Mouse (Mus musculus): ENCODE results near the gene Dapk1. TPM values are rescaled to one million over a fixed set of nuclear protein-coding genes. Genes with fewer than 3 reads are reported as not detected.

Gene Dapk1
- polyA plus RNA-seq, 1 experiment from 2014 or later: 10.1 TPM

DNA sequence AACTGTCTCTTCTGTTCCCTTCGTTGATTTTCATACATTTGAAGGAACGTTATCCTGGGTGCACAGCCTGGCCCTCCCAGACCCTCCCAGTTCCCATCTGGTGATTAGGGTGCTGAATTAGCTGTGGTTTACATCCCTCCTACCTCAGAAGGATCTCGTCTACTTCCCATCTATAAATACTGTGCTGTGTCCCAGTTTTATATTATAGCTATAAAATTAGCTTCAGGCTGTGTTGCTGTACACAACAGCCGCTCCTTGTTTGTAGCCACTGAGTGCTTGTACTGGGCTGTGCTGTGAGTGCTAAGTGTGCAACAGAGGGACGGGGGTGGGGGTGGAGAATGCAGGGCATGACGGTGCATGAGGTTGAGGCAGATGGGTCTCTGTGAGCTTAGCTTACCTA, 77.2 kb downstream of the Dapk1 start:
- 73% methylated on average over 6 of the region's 6 CpGs for WGBS (ENCODE audit: insufficient replicate concordance)
- Histone ChIP-seq H3K4me2 (ENCODE audit: low read depth, low read length) (no peak overlapping the region), H3K4me1 (ENCODE audit: insufficient read depth) (peaks cover 19% of the 10 kb centered on the region), H3K27me3 (ENCODE audit: insufficient read depth, low read length) (no peaks in the 10 kb centered on the region), H3K9me3 (ENCODE audit: low read length) (0 out of 2 replicates have a peak, but pooled peaks cover 2% of the 10 kb centered on the region), H3K4me3 (ENCODE audit: low read depth, low read length) (no peak overlapping the region), H3K9ac (replicated peaks) (no peak overlapping the region), H3K27ac (ENCODE audit: low read depth) (no peak overlapping the region), H3K36me3 (replicated peaks; ENCODE audit: insufficient read depth, low read length) (no peaks in the 10 kb centered on the region; the same call in 1 of the 2 replicates)
- DNase-seq (no peak), ATAC-seq (no peak)
- TF ChIP-seq CTCF (IDR thresholded peaks at IDR 0.05; ENCODE audit: low read depth) (no peak), EP300 (IDR thresholded peaks at IDR 0.05; ENCODE audit: low read depth) (no peak)

DNA sequence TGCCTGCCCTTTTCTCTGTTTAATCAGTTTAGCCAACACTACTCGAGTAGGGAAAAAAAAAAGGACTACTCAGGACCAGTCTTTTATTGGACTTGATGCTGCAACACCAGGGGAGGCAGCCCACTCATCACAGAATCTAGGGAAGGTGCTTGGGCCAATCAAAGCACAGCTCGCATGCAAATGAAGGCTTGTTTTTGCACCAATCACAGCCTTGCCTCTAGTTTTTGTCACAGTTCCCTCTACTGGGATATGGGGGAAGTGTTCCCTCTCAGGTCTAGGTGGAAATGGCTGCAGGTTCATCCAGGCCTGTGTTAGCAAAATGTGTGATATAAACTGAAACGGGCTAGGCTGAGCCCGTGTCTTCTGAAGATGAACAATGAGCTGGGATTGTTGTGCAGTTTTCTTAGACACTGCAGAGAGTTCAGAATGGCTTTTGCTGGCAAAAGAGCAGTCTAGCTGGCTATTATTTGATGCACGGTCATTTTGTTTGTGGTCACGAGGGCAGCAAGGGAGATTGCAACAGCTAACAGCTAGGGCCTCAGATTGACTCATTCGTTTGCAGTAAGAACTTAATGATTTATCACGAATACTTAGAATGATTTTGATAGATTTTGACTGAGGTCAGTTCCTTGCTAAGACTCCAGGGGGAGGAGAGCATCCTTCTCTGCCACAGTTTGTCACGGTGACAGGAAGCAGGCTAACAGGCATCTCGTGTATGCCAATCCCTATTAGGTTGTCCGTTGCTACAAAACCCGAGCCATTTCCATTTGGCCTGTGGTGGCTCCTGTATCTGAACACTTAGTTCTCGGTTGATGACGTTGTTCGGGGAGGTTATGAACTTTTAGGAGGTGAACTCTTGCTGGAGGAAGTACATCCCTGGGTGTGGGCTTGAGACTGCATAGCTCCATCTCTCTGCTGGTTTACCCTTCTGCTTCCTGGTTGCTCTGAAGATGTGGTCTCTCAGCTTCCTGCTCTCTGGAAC, 81.3 kb downstream of the Dapk1 start:
- Histone ChIP-seq H3K27me3 (ENCODE audit: insufficient read depth, low read length) (no peaks in the 10 kb centered on the region), H3K9ac (replicated peaks) (no peak overlapping the region), H3K4me3 (ENCODE audit: low read depth, low read length) (no peak overlapping the region), H3K4me2 (ENCODE audit: low read depth, low read length) (no peak overlapping the region), H3K36me3 (replicated peaks; ENCODE audit: insufficient read depth, low read length) (no peaks in the 10 kb centered on the region; the same call in 1 of the 2 replicates), H3K9me3 (ENCODE audit: low read length) (0 out of 2 replicates have a peak, but pooled peaks cover 2% of the 10 kb centered on the region), H3K27ac (ENCODE audit: low read depth) (peak overlapping the region; percentile 69), H3K4me1 (ENCODE audit: insufficient read depth) (peaks cover 42% of the 10 kb centered on the region)
- TF ChIP-seq CTCF (IDR thresholded peaks at IDR 0.05; ENCODE audit: low read depth) (peak; percentile 21; the same call in 1 of the 2 replicates), EP300 (IDR thresholded peaks at IDR 0.05; ENCODE audit: low read depth) (0 out of 2 replicates have a peak, but pooled peaks have one; percentile 30)
- WGBS (ENCODE audit: insufficient replicate concordance): 60% methylated on average over 15 of the region's 15 CpGs
- DNase-seq (no peak), ATAC-seq (peak; percentile 36)

DNA sequence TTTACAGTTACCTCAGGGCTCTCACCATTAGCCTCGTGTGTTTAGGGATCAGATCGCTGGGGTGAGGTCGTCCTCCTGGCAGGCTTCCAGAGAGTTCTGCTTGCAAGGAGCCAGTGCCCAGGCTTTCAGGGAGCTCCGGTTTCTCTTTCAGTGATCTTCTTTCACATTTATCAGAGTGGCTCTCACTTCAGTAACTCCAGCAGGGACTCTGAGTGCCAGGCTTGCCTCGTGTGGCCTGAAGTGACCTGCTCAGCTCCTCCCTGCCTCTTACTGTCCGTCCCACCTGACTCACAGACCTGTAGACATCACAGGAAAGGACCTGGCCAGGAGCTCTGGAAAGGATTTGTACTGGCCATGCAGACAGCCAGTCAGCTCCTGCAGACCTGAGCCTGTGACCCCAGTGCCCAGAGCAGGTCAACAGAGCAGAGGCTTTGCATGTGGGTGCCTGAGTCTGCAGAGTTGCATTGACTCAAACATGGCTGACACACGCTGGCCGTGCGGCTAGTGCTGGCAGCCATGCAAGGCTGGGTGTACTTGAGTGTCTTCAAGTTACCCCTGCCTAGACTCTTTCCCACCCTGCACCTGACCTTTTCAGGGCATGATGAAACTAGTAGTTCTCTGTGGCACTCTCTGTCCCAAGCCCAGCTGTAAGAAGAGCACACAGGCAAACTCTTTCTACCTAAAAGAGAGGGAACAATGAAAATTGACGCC, 82.5 kb downstream of the Dapk1 start:
- ATAC-seq (peak; percentile 46; the same call in 1 of the 2 replicates), DNase-seq (no peak)
- WGBS (ENCODE audit: insufficient replicate concordance): 53% methylated on average over 10 of the region's 10 CpGs
- no peak overlapping the region for H3K4me3 ChIP-seq (ENCODE audit: low read depth, low read length)
- H3K4me1 ChIP-seq (ENCODE audit: insufficient read depth): peaks cover 42% of the 10 kb centered on the region
- TF ChIP-seq EP300 (IDR thresholded peaks at IDR 0.05; ENCODE audit: low read depth): no peak
- TF ChIP-seq CTCF (IDR thresholded peaks at IDR 0.05; ENCODE audit: low read depth): no peak
- peak overlapping the region; percentile 69 for H3K27ac ChIP-seq (ENCODE audit: low read depth)
- no peak overlapping the region for H3K4me2 ChIP-seq (ENCODE audit: low read depth, low read length)
- H3K9ac ChIP-seq (replicated peaks): no peak overlapping the region
- H3K27me3 ChIP-seq (ENCODE audit: insufficient read depth, low read length): no peaks in the 10 kb centered on the region
- H3K36me3 ChIP-seq (replicated peaks; ENCODE audit: insufficient read depth, low read length): no peaks in the 10 kb centered on the region; the same call in 1 of the 2 replicates
- 0 out of 2 replicates have a peak, but pooled peaks cover 2% of the 10 kb centered on the region for H3K9me3 ChIP-seq (ENCODE audit: low read length)

DNA sequence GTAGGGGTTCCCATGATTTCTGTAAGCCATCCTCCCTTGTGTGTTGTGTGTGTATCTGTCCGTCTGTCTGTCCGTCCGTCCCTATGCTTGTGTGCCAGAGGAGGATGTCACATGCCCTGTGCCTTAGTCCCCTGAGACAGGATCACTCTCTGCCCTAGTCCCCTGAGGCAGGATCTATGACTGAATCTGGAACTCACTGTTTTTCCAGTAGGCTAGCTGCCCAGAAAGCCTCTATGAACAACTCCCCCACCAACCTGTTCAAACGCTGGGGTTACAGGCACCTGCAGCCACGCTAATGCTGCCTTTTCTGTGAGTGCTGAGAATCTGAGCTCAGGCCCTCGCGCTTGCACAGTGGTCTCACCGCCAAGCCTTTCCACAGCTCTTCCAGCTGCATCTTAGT, 83.1 kb downstream of the Dapk1 start:
- Histone ChIP-seq H3K36me3 (replicated peaks; ENCODE audit: insufficient read depth, low read length) (no peaks in the 10 kb centered on the region; the same call in 1 of the 2 replicates), H3K9me3 (ENCODE audit: low read length) (0 out of 2 replicates have a peak, but pooled peaks cover 2% of the 10 kb centered on the region), H3K4me3 (ENCODE audit: low read depth, low read length) (no peak overlapping the region), H3K4me1 (ENCODE audit: insufficient read depth) (peaks cover 42% of the 10 kb centered on the region), H3K4me2 (ENCODE audit: low read depth, low read length) (no peak overlapping the region), H3K27ac (ENCODE audit: low read depth) (peak overlapping the region; percentile 69), H3K9ac (replicated peaks) (no peak overlapping the region; the same call in 1 of the 2 replicates), H3K27me3 (ENCODE audit: insufficient read depth, low read length) (no peaks in the 10 kb centered on the region)
- WGBS (ENCODE audit: insufficient replicate concordance): 76% methylated on average over 8 of the region's 8 CpGs
- ATAC-seq: no peak
- TF ChIP-seq CTCF (IDR thresholded peaks at IDR 0.05; ENCODE audit: low read depth) (no peak), EP300 (IDR thresholded peaks at IDR 0.05; ENCODE audit: low read depth) (no peak)
- no peak for DNase-seq

DNA sequence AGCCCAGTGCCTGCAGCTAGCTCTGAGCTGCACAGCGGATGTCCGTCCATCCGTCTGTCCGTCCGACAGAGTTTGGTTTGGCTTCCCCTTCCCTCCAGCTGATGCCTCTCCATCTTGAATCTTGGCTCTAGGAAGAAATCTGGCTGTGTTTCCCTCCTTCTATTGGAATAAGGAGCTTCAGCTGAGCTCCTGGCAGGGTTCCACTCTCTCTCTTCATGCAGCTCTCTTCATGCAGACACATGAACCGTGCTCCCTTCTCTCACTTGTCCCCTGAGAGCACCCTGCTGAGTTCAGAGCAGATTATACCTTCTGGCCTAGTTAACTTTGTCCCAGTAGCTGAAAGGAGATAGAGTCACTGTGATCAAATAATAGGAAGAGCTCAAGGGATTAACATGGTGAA, 83.5 kb downstream of the Dapk1 start:
- H3K4me3 ChIP-seq (ENCODE audit: low read depth, low read length): no peak overlapping the region
- H3K27me3 ChIP-seq (ENCODE audit: insufficient read depth, low read length): no peaks in the 10 kb centered on the region
- ATAC-seq (peak; percentile 18; the same call in 1 of the 2 replicates), DNase-seq (no peak)
- peaks cover 42% of the 10 kb centered on the region for H3K4me1 ChIP-seq (ENCODE audit: insufficient read depth)
- H3K4me2 ChIP-seq (ENCODE audit: low read depth, low read length): no peak overlapping the region
- 76% methylated on average over 6 of the region's 6 CpGs for WGBS (ENCODE audit: insufficient replicate concordance)
- TF ChIP-seq CTCF (IDR thresholded peaks at IDR 0.05; ENCODE audit: low read depth) (no peak), EP300 (IDR thresholded peaks at IDR 0.05; ENCODE audit: low read depth) (no peak)
- H3K9me3 ChIP-seq (ENCODE audit: low read length): 0 out of 2 replicates have a peak, but pooled peaks cover 2% of the 10 kb centered on the region
- no peaks in the 10 kb centered on the region; the same call in 1 of the 2 replicates for H3K36me3 ChIP-seq (replicated peaks; ENCODE audit: insufficient read depth, low read length)
- H3K27ac ChIP-seq (ENCODE audit: low read depth): peak overlapping the region; percentile 69
- no peak overlapping the region; the same call in 1 of the 2 replicates for H3K9ac ChIP-seq (replicated peaks)
